Comparison of ENCODE assay signal across 10 mouse cellular contexts in genomic region chr16:41244711-41245110, GRCm38 (mm10).
DNase-seq lines count a peak whose midpoint lies in the region; ATAC-seq lines count a peak whose summit lies in the region.
"Had no signal": no experiment of that assay in that cellular context is flagged by ENCODE, and none has a peak within 500 bp of the region (broad histone marks: within the 10 kb centered on the region; RNA-seq: fewer than 3 reads in every experiment).

No protein-coding gene starts in this region.

- no peak overlapping the region for H3K4me2 ChIP-seq in midbrain, embryonic 13.5 days (replicated peaks)
- H3K4me2 ChIP-seq: embryonic facial prominence, embryonic 13.5 days; lung, embryonic 15.5 days had no signal

- DNase-seq in testis, postnatal 10 days (ENCODE audit: low spot score): peak; percentile 51
- no peak for DNase-seq in testis, postnatal 14 days (ENCODE audit: low spot score)
- DNase-seq in cerebellum, adult 11-12 months: peak; percentile 14
- DNase-seq in forelimb bud, embryonic 11.5 days (ENCODE audit: low read depth, low spot score): peak; percentile 62
- peak; percentile 66 to 77 for DNase-seq in layer of hippocampus, postnatal 10 days (ENCODE audit: low spot score in 2 of 2)
- DNase-seq in c-Kit-positive CD71-positive TER-119-positive erythroid progenitor cells, embryonic 14.5 days (ENCODE audit: low spot score): no peak
- no peak for DNase-seq in B cell, adult 2 months

- 5% methylated on average over 2 of the region's 2 CpGs for WGBS in midbrain, embryonic 13.5 days

- H3K9me3 ChIP-seq in midbrain, embryonic 13.5 days: no peaks in the 10 kb centered on the region
- H3K9me3 ChIP-seq: embryonic facial prominence, embryonic 13.5 days; lung, embryonic 15.5 days had no signal

- H3K4me3 ChIP-seq in midbrain, embryonic 13.5 days (replicated peaks): no peak overlapping the region
- H3K4me3 ChIP-seq: embryonic facial prominence, embryonic 13.5 days; lung, embryonic 15.5 days had no signal

- H3K27ac ChIP-seq in midbrain, embryonic 13.5 days: no peak overlapping the region
- H3K27ac ChIP-seq: embryonic facial prominence, embryonic 13.5 days; lung, embryonic 15.5 days had no signal

- no peaks in the 10 kb centered on the region for H3K4me1 ChIP-seq in midbrain, embryonic 13.5 days (replicated peaks)
- H3K4me1 ChIP-seq: embryonic facial prominence, embryonic 13.5 days; lung, embryonic 15.5 days had no signal

- H3K36me3 ChIP-seq in midbrain, embryonic 13.5 days: no peaks in the 10 kb centered on the region
- H3K36me3 ChIP-seq: embryonic facial prominence, embryonic 13.5 days; lung, embryonic 15.5 days had no signal

- peak; percentile 79 for ATAC-seq in midbrain, embryonic 13.5 days

- no peak overlapping the region for H3K9ac ChIP-seq in midbrain, embryonic 13.5 days (replicated peaks)
- H3K9ac ChIP-seq: embryonic facial prominence, embryonic 13.5 days; lung, embryonic 15.5 days had no signal

- no peaks in the 10 kb centered on the region for H3K27me3 ChIP-seq in midbrain, embryonic 13.5 days
- H3K27me3 ChIP-seq: lung, embryonic 15.5 days had no signal

Comparison
In these comparisons a context has a peak if more than half of its experiments do, and no peak if none do; other contexts are left out.
1. DNase-seq: peak in testis, postnatal 10 days (single experiment), cerebellum, adult 11-12 months (single experiment), forelimb bud, embryonic 11.5 days (single experiment) and layer of hippocampus, postnatal 10 days (2 of 2); none in testis, postnatal 14 days (single experiment), c-Kit-positive CD71-positive TER-119-positive erythroid progenitor cells, embryonic 14.5 days (single experiment) and B cell, adult 2 months (0 of 2).